Mouse (Mus musculus) embryonic facial prominence, embryonic 12.5 days (tissue): ENCODE measurements around the gene Olig1. TPM values are rescaled to one million over a fixed set of nuclear protein-coding genes. Genes with fewer than 3 reads are reported as not detected.

Source experiments
- ATAC-seq: fragments of 200-750 bp; cut with Nextera tagmentation; 2 replicates; pipeline ENCODE4 v1.8.0; 2017; ENCODE audit not compliant: insufficient number of reproducible peaks, insufficient read depth, low FRiP score, low TSS enrichment
- H3K27ac ChIP-seq: fragments of 300-500 bp; sonication (generic); 2 replicates; pipeline ENCODE4 v1.5.1; 2016; ENCODE audit warnings: mild to moderate bottlenecking
- H3K27me3 ChIP-seq: fragments of 300-500 bp; sonication (generic); 2 replicates; pipeline ENCODE4 v1.6.1; 2016; ENCODE audit warnings: mild to moderate bottlenecking, moderate library complexity
- H3K36me3 ChIP-seq: fragments of 300-500 bp; sonication (generic); 2 replicates; pipeline ENCODE4 v1.6.1; 2016; ENCODE audit warnings: mild to moderate bottlenecking
- H3K4me1 ChIP-seq: fragments of 300-500 bp; sonication (generic); 2 replicates; pipeline ENCODE4 v1.6.1; 2016
- H3K4me2 ChIP-seq: fragments of 300-500 bp; sonication (generic); replicated peaks from 2 replicates; pipeline ENCODE4 v1.6.1; 2016; ENCODE audit warnings: mild to moderate bottlenecking, moderate library complexity
- H3K4me3 ChIP-seq: fragments of 300-500 bp; sonication (generic); 2 replicates; pipeline ENCODE4 v1.5.1; 2016; ENCODE audit warnings: mild to moderate bottlenecking
- H3K9ac ChIP-seq: fragments of 300-500 bp; sonication (generic); 2 replicates; pipeline ENCODE4 v1.6.1; 2016; ENCODE audit warnings: mild to moderate bottlenecking, moderate library complexity
- H3K9me3 ChIP-seq: fragments of 300-500 bp; sonication (generic); 2 replicates; pipeline ENCODE4 v1.6.1; 2016; ENCODE audit warnings: mild to moderate bottlenecking, moderate library complexity
- WGBS: fragments of 180-500 bp; shearing (Covaris S2); methylation state at CpG from one replicate; pipeline ENCODE4 v1.1.7; 2016; 5-methylcytosine and 5-hydroxymethylcytosine counted together
- polyA plus RNA-seq: library from polyadenylated mRNA; unstranded; fragments of >200 nt; fragmentation: Nextera tagmentation; extraction: Ambion mirVana; gene quantifications from 2 replicates; pipeline ENCODE4 v1.2.1, GENCODE M21; 2016

The Olig1 gene
- polyA plus RNA-seq, 1 experiment from 2014 or later = 5.0 TPM

DNA sequence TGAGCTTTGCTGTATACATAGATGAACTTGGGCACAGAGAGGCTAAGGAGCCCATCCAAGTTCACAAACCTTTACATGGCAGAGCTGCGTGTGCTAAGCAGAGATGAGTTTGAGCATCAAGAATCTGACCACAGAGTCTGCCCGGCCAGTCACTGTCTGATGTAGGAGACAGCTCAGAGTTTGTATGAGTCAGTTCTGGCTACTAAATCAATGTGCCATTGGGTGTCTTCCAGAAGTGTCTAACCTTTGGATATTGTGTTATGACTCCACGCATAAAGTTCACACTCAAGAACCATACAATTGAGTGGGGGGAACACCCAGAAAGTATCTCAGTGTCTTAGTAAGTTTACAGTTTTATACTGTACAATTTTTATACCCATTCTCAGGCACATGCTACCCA is 8.7 kb upstream of the Olig1 start:
- no peak overlapping the region for H3K9ac ChIP-seq
- H3K4me1 ChIP-seq = no peaks in the 10 kb centered on the region; the same call in 1 of the 2 replicates
- H3K4me2 ChIP-seq = no peak overlapping the region
- no peaks in the 10 kb centered on the region for H3K9me3 ChIP-seq
- 86% methylated on average over 3 of the region's 3 CpGs for WGBS
- no peak overlapping the region for H3K4me3 ChIP-seq
- no peaks in the 10 kb centered on the region for H3K36me3 ChIP-seq
- H3K27me3 ChIP-seq = peaks cover 85% of the 10 kb centered on the region
- ATAC-seq = no peak
- H3K27ac ChIP-seq = no peak overlapping the region

DNA sequence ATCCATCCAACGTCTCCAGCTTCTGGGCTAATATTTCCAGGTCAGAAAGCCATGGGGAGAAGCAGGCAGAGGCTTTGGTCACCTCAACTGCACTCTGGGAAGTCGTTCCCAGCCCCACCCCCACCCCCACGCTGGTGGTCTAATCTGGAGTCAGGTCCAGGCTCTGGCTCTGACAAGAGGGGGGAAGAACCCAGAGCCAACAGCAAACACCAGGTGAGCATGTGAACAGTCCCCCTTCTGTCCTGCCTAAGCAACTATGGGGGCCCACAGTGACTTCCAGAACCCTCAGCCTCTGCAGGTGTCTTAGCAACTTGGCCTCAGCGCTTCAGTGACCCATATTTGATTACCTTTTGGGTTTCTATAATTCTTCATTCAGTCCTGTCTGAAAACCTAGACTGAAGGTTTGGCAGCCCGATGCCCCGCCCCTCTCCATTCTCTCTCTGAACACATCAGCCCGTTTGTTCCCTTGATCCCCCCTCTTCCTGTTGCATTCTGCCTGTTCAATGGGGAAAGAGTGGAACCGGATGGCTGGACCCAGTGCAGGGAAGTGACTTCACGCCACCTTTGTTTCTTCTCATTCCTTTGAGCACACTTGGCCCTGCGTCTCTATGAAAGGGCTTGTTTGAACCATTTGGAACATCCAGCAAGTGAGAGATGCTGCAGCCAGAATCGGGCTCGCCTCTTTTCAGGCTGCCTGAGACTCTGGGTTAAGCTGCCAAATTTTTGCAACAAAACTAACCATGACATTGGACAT is 6.9 kb upstream of the Olig1 start:
- no peak for ATAC-seq
- Histone ChIP-seq H3K4me1 (no peaks in the 10 kb centered on the region; the same call in 1 of the 2 replicates), H3K27ac (no peak overlapping the region), H3K9me3 (no peaks in the 10 kb centered on the region), H3K9ac (no peak overlapping the region), H3K4me2 (no peak overlapping the region), H3K27me3 (peaks cover 85% of the 10 kb centered on the region), H3K36me3 (no peaks in the 10 kb centered on the region), H3K4me3 (no peak overlapping the region)
- 29% methylated on average over 12 of the region's 12 CpGs for WGBS

DNA sequence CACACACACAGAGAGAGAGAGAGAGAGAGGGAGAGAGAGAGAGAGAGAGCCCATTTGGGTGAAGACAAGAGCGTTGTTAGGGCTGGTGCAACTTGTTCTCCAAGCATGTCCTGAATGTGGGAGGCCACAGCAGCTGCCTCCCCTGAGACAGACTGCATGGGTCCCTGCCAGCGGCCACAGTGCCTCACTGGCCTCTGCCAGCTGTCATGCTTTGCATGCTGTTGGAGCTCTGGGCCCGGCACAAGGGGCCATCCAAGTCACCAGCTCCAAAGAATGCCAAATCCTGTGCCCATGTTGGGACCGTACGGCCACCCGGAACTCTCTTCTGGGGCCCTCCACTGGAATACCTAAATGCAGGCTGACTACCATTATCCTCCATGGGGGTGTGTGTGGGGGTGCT is 3.6 kb upstream of the Olig1 start:
- ATAC-seq = no peak
- Histone ChIP-seq H3K4me3 (no peak overlapping the region), H3K27me3 (peaks cover 95% of the 10 kb centered on the region), H3K9ac (no peak overlapping the region), H3K36me3 (no peaks in the 10 kb centered on the region), H3K4me1 (peaks cover 16% of the 10 kb centered on the region), H3K9me3 (no peaks in the 10 kb centered on the region), H3K27ac (no peak overlapping the region), H3K4me2 (no peak overlapping the region)
- 72% methylated on average over 6 of the region's 6 CpGs for WGBS

- peak overlapping the region; percentile 77; the same call in 1 of the 2 replicates for H3K4me2 ChIP-seq
- ATAC-seq = no peak
- no peaks in the 10 kb centered on the region for H3K9me3 ChIP-seq
- no peak overlapping the region for H3K27ac ChIP-seq
- 9% methylated on average over 13 of the region's 13 CpGs for WGBS
- no peaks in the 10 kb centered on the region for H3K36me3 ChIP-seq
- peak overlapping the region; percentile 43; the same call in 1 of the 2 replicates for H3K4me3 ChIP-seq
- H3K9ac ChIP-seq = no peak overlapping the region
- H3K4me1 ChIP-seq = peaks cover 19% of the 10 kb centered on the region
- peaks cover 100% of the 10 kb centered on the region for H3K27me3 ChIP-seq
These were observed 684 bp upstream of the Olig1 start for GRCm38 (mm10) chr16:91268724-91269452.

DNA sequence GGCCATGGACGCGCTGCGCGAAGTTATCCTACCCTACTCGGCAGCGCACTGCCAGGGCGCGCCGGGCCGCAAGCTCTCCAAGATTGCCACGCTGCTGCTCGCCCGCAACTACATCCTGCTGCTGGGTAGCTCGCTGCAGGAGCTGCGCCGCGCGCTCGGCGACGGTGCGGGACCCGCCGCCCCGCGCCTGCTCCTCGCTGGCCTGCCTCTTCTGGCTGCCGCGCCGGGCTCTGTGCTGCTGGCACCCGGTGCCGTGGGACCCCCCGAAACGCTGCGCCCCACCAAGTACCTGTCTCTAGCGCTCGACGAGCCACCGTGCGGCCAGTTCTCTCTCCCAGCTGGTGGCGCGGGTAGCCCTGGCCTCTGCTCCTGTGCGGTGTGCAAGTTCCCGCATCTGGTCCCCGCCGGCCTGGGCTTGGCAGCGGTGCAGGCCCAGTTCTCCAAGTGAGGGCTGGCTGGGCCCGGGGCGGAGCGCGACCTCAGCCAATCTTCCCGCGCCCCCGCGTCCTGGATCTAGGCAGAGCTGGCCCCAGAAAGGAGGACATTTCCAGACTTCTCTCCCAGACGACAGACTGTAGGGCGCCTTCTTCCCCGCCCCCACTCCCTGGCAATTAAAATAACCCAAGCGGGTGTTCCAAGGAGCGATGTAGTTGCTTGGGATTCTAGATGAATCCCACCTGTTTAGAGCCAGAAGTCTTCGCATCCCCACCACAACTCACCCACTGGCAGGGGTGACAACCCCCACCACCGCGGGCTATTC is 820 bp downstream of the Olig1 start:
- WGBS = under 1% methylated on average over 63 of the region's 63 CpGs
- no peak for ATAC-seq

DNA sequence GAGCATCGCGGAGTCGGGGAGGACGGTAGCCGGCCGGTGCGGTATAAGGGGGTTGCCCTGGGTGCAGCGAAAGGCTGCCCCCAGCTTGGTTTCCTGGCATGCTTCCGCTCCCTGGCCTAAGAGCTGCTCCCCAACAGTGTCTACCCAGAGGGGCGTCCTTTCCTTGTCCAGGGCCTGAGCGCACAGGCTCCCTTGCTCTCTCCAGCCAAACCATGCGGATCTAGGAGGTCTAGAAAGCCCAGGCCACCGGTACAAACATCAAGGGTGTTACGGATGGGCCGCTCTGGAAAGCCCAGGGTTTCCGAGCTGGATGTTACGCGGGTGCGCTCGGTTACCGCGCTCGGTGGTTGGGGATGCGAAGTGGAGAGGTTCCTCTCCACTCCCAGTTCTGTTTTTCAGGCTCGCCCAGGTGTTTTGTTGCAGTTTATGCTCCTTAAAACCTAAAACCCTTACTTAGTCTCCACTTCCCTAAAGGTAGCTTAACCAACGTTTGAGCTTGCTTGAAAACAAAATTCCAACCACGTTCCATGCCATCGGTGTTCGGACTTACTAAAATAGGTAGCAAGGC is 1.5 kb downstream of the Olig1 start:
- Histone ChIP-seq H3K9me3 (no peaks in the 10 kb centered on the region), H3K4me2 (peak overlapping the region; percentile 77), H3K4me1 (peaks cover 19% of the 10 kb centered on the region), H3K4me3 (peak overlapping the region; percentile 43), H3K27ac (no peak overlapping the region), H3K9ac (no peak overlapping the region), H3K36me3 (no peaks in the 10 kb centered on the region), H3K27me3 (peaks cover 95% of the 10 kb centered on the region)
- ATAC-seq = no peak
- under 1% methylated on average over 29 of the region's 29 CpGs for WGBS

More for the DNA sequence above, 820 bp downstream of the Olig1 start:
- H3K4me2 ChIP-seq = peak overlapping the region; percentile 77
- H3K9ac ChIP-seq = no peak overlapping the region
- peaks cover 95% of the 10 kb centered on the region for H3K27me3 ChIP-seq
- no peak overlapping the region for H3K27ac ChIP-seq
- peak overlapping the region; percentile 43 for H3K4me3 ChIP-seq
- no peaks in the 10 kb centered on the region for H3K36me3 ChIP-seq
- no peaks in the 10 kb centered on the region for H3K9me3 ChIP-seq
- H3K4me1 ChIP-seq = peaks cover 19% of the 10 kb centered on the region

DNA sequence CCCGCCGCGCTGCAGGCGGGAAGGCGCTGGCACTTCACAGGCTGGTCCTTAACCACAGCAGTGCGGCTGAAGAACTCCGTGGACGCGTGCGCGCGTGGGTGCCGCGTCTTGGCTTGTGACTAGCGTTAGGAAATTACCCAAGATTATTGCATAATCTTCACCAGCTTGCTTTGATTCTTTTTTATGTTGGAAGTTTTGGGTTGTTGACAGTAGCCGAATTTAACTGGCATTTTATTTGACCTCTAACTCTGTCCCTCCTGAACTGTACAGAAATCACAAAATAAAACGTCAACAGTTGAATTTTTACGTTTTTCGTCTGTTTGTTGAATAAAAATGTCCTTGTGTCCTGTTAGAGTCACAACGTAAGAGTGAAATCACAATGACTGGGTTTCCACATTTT is 2.1 kb downstream of the Olig1 start:
- H3K27me3 ChIP-seq = peaks cover 91% of the 10 kb centered on the region
- H3K36me3 ChIP-seq = no peaks in the 10 kb centered on the region
- H3K9me3 ChIP-seq = no peaks in the 10 kb centered on the region
- no peak overlapping the region for H3K4me2 ChIP-seq
- H3K27ac ChIP-seq = no peak overlapping the region
- no peak for ATAC-seq
- peaks cover 19% of the 10 kb centered on the region for H3K4me1 ChIP-seq
- no peak overlapping the region for H3K4me3 ChIP-seq
- 3% methylated on average over 20 of the region's 20 CpGs for WGBS
- no peak overlapping the region for H3K9ac ChIP-seq

- Histone ChIP-seq H3K4me2 (no peak overlapping the region), H3K9me3 (no peaks in the 10 kb centered on the region), H3K27ac (no peak overlapping the region), H3K4me3 (no peak overlapping the region), H3K4me1 (0 out of 2 replicates have a peak, but pooled peaks cover 7% of the 10 kb centered on the region), H3K36me3 (no peaks in the 10 kb centered on the region), H3K27me3 (peaks cover 31% of the 10 kb centered on the region), H3K9ac (no peak overlapping the region)
- 64% methylated on average over 4 of the region's 4 CpGs for WGBS
- ATAC-seq = no peak
These were observed 10.9 kb downstream of the Olig1 start for GRCm38 (mm10) chr16:91280516-91280915.

DNA sequence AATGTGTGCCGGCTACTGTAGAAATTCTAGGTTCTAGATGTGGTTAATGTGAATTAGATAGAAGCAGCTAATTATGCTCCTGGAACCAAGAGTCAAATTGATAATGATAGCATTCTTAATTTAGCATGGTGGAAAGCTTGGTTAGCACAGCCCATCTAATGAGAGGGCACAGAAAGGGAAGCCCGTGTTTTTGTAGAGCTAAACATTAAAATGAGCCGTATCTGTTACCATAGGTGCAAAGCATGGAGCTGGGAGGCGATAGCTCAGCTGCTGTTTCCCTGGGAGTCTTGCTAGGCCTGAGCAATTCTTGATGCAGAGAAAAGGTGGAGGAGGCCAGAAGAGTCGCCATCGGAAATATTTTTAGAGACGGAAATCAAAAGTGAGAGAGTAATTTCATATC is 22.5 kb downstream of the Olig1 start:
- no peak overlapping the region for H3K27ac ChIP-seq
- H3K4me1 ChIP-seq = no peaks in the 10 kb centered on the region
- H3K9me3 ChIP-seq = no peaks in the 10 kb centered on the region
- 0 out of 2 replicates have a peak, but pooled peaks cover 3% of the 10 kb centered on the region for H3K27me3 ChIP-seq
- no peak overlapping the region for H3K4me3 ChIP-seq
- no peaks in the 10 kb centered on the region for H3K36me3 ChIP-seq
- H3K9ac ChIP-seq = no peak overlapping the region
- no peak for ATAC-seq
- H3K4me2 ChIP-seq = no peak overlapping the region
- 62% methylated on average over 7 of the region's 7 CpGs for WGBS

GRCm38 (mm10) chr16:91292719-91293333 is 23.3 kb downstream of the Olig1 start:
- WGBS = 64% methylated on average over 11 of the region's 11 CpGs
- no peak overlapping the region for H3K27ac ChIP-seq
- ATAC-seq = no peak
- H3K4me1 ChIP-seq = no peaks in the 10 kb centered on the region
- no peak overlapping the region for H3K4me2 ChIP-seq
- H3K4me3 ChIP-seq = no peak overlapping the region
- no peaks in the 10 kb centered on the region for H3K36me3 ChIP-seq
- no peaks in the 10 kb centered on the region for H3K9me3 ChIP-seq
- 0 out of 2 replicates have a peak, but pooled peaks cover 3% of the 10 kb centered on the region for H3K27me3 ChIP-seq
- no peak overlapping the region for H3K9ac ChIP-seq

DNA sequence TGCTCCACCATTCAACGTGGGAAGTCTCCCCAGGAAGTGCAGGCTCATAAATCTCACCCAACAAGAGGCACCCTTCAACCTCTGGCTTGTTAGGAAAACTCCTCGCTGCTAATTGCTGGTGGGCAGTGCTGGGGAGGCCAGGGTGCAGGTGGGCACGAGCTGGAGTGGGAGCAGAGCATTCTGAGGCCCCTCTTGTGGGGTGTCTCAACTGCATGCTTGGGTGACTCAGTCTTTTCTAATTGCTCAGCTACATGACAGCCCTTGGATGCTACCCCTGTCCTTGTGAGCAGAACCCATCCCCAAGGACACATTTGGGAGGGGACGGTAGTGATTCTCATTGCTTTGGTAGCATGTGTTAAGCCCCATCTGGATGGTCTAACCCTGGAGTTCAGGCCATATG is 28.2 kb downstream of the Olig1 start:
- H3K4me1 ChIP-seq = no peaks in the 10 kb centered on the region
- no peaks in the 10 kb centered on the region for H3K36me3 ChIP-seq
- no peak overlapping the region for H3K4me3 ChIP-seq
- no peak overlapping the region for H3K4me2 ChIP-seq
- H3K9ac ChIP-seq = no peak overlapping the region
- no peak overlapping the region for H3K27ac ChIP-seq
- 53% methylated on average over 4 of the region's 4 CpGs for WGBS
- peaks cover 36% of the 10 kb centered on the region for H3K27me3 ChIP-seq
- no peaks in the 10 kb centered on the region for H3K9me3 ChIP-seq
- no peak for ATAC-seq
